Mouse (Mus musculus): ENCODE data around the gene Fam149b. TPM values are rescaled to one million over a fixed set of nuclear protein-coding genes. Genes with fewer than 3 reads are reported as not detected.

The Fam149b gene
- total RNA-seq, 1 experiment = 19.6 TPM

- no peak for DNase-seq (ENCODE audit: low read depth, low spot score)
Measured at GRCm38 (mm10) chr14:20431726-20432125, 83.8 kb downstream of the Fam149b start.

GRCm38 (mm10) chr14:20432420-20432819 lies 84.5 kb downstream of the Fam149b start:
- in situ Hi-C loops (cut with MboI; ENCODE audit: low sequenced_read_pairs in 2 of 2, unreplicated experiment in 2 of 2) = no loop called here

More at GRCm38 (mm10) chr14:20431726-20432125, 83.8 kb downstream of the Fam149b start:
- no peaks in the 10 kb centered on the region for H3K4me1 ChIP-seq (ENCODE audit: control insufficient read depth in 2 of 2, insufficient read depth in 2 of 2, low read length in 2 of 2, poor library complexity in 1 of 2)
- H3K4me3 ChIP-seq (ENCODE audit: insufficient read depth in 1 of 2, low read depth in 1 of 2, low read length in 2 of 2, poor library complexity in 1 of 2, severe bottlenecking in 1 of 2) = no peak overlapping the region
- no peaks in the 10 kb centered on the region for H3K9me3 ChIP-seq (ENCODE audit: control insufficient read depth, insufficient read depth, low read depth, low read length)
- no peaks in the 10 kb centered on the region for H3K36me3 ChIP-seq (ENCODE audit: control insufficient read depth, insufficient read depth, low read length, poor library complexity, severe bottlenecking)
- in situ Hi-C loops (cut with MboI; ENCODE audit: low sequenced_read_pairs in 2 of 2, unreplicated experiment in 2 of 2) = no loop called here
- H3K9ac ChIP-seq (ENCODE audit: insufficient read depth, low read depth, low read length, poor library complexity, severe bottlenecking) = no peak overlapping the region
- no peak for TF ChIP-seq CHD2 (IDR thresholded peaks at IDR 0.05; ENCODE audit: low read depth, low read length)
- no peak for TF ChIP-seq MAFK (IDR thresholded peaks at IDR 0.05; ENCODE audit: insufficient read depth, low read depth, low read length)
- no peak for TF ChIP-seq ZC3H11A (IDR thresholded peaks at IDR 0.05; ENCODE audit: borderline replicate concordance, low read depth, low read length)
- TF ChIP-seq HCFC1 (IDR thresholded peaks at IDR 0.05; ENCODE audit: borderline replicate concordance, insufficient read depth, low read length) = no peak
- TF ChIP-seq ZNF384 (IDR thresholded peaks at IDR 0.05; ENCODE audit: low read depth, low read length) = no peak
- no peak overlapping the region for H3K27ac ChIP-seq (ENCODE audit: insufficient read depth, low read depth, low read length, poor library complexity, severe bottlenecking)

More at GRCm38 (mm10) chr14:20432420-20432819, 84.5 kb downstream of the Fam149b start:
- TF ChIP-seq ZC3H11A (IDR thresholded peaks at IDR 0.05; ENCODE audit: borderline replicate concordance, low read depth, low read length) (no peak), CHD2 (IDR thresholded peaks at IDR 0.05; ENCODE audit: low read depth, low read length) (no peak)
- H3K4me1 ChIP-seq (ENCODE audit: control insufficient read depth in 2 of 2, insufficient read depth in 2 of 2, low read length in 2 of 2, poor library complexity in 1 of 2) = no peaks in the 10 kb centered on the region
- DNase-seq (ENCODE audit: low read depth, low spot score) = no peak
- no peak overlapping the region for H3K9ac ChIP-seq (ENCODE audit: insufficient read depth, low read depth, low read length, poor library complexity, severe bottlenecking)
- H3K27ac ChIP-seq (ENCODE audit: insufficient read depth, low read depth, low read length, poor library complexity, severe bottlenecking) = no peak overlapping the region
- no peaks in the 10 kb centered on the region for H3K9me3 ChIP-seq (ENCODE audit: control insufficient read depth, insufficient read depth, low read depth, low read length)
- H3K36me3 ChIP-seq (ENCODE audit: control insufficient read depth, insufficient read depth, low read length, poor library complexity, severe bottlenecking) = no peaks in the 10 kb centered on the region
- no peak overlapping the region for H3K4me3 ChIP-seq (ENCODE audit: insufficient read depth in 1 of 2, low read depth in 1 of 2, low read length in 2 of 2, poor library complexity in 1 of 2, severe bottlenecking in 1 of 2)

Other genes with a start within 250 kb of the Fam149b start
- gene Saysd1, start 209.6 kb upstream of the Fam149b start, total RNA-seq (2012; rRNA removed) = 7.2 and 11.7 TPM in 2 replicates
- gene Kcnk5, start 166.4 kb upstream of the Fam149b start, total RNA-seq (2012; rRNA removed) = 68.6 and 129 TPM in 2 replicates
- 0.26 TPM in 1 of 2 replicates, not detected in the other for gene Kcnk16, start 79.0 kb upstream of the Fam149b start, total RNA-seq (2012; rRNA removed)
- gene Nudt13, start 53.5 kb upstream of the Fam149b start, total RNA-seq (2012; rRNA removed) = 9.4 and 13.7 TPM in 2 replicates
- 35.1 and 53.5 TPM in 2 replicates for gene Ecd, start within 50 bp of the Fam149b start, total RNA-seq (2012; rRNA removed)
- 54.4 and 72.4 TPM in 2 replicates for gene Dnajc9, start 40.7 kb downstream of the Fam149b start, total RNA-seq (2012; rRNA removed)
- 95.4 and 96.3 TPM in 2 replicates for gene Mrps16, start 45.5 kb downstream of the Fam149b start, total RNA-seq (2012; rRNA removed)
- 0.36 and 0.58 TPM in 2 replicates for gene Cfap70, start 104.1 kb downstream of the Fam149b start, total RNA-seq (2012; rRNA removed)
- 37.3 and 55.2 TPM in 2 replicates for gene Anxa7, start 132.0 kb downstream of the Fam149b start, total RNA-seq (2012; rRNA removed)
- gene Mss51, start 148.7 kb downstream of the Fam149b start, total RNA-seq (2012; rRNA removed) = 1.1 and 1.7 TPM in 2 replicates
- gene Ppp3cb, start 198.4 kb downstream of the Fam149b start, total RNA-seq (2012; rRNA removed) = 30.8 and 32.0 TPM in 2 replicates

Data from ES-E14 (cell line).